Mouse (Mus musculus): Measurements from ENCODE around the gene Uggt2. TPM values are rescaled to one million over a fixed set of nuclear protein-coding genes. Genes with fewer than 3 reads are reported as not detected.

The Uggt2 gene
- polyA plus RNA-seq (2012; rRNA removed) = 1.4 and 2.1 TPM in 2 replicates

GRCm38 (mm10) chr14:119098851-119099569 lies at the start of gene Uggt2:
Gene Uggt2 (minus strand): TSS chr14:119099430.

GRCm38 (mm10) chr14:119137906-119138785 lies 38.9 kb upstream of the Uggt2 start, which contains the start of gene Hs6st3:
Gene Hs6st3 (plus strand): TSS chr14:119138341.

GRCm38 (mm10) chr14:118937533-118938492 lies 161.4 kb downstream of the Uggt2 start, which contains the start of gene Dnajc3:
Gene Dnajc3 (plus strand): TSS chr14:118937976.

Other genes with a start within 250 kb of the Uggt2 start
- 1.5 and 1.8 TPM in 2 replicates for gene Dzip1, start 174.0 kb downstream of the Uggt2 start, polyA plus RNA-seq (2012; rRNA removed)
- 13.0 and 15.0 TPM in 2 replicates for gene Dnajc3, start 161.5 kb downstream of the Uggt2 start, polyA plus RNA-seq (2012; rRNA removed)
- 0.02 and 0.03 TPM in 2 replicates for gene Hs6st3, start 38.9 kb upstream of the Uggt2 start, polyA plus RNA-seq (2012; rRNA removed)

Measured in liver, embryonic 14 days (tissue).